Mouse (Mus musculus) adrenal gland (tissue): ENCODE data around the gene Pqlc2.

Experiments
- intact Hi-C: fragments of 180-260 bp; cut with DNase I; formaldehyde crosslinking; loops from one replicate; pipeline ENCODE4 v1.15.1; 2025

Gene Pqlc2

GRCm38 (mm10) chr4:139307916-139308315 lies 2.6 kb downstream of the Pqlc2 start:
- intact Hi-C loops = no loop called here

GRCm38 (mm10) chr4:139305521-139305920 lies 5.0 kb downstream of the Pqlc2 start:
- intact Hi-C loops = no loop called here

GRCm38 (mm10) chr4:139302241-139302640 lies 8.3 kb downstream of the Pqlc2 start:
- intact Hi-C loops = no loop called here

- intact Hi-C loops = no loop called here
Measured at GRCm38 (mm10) chr4:139301780-139302179, 8.7 kb downstream of the Pqlc2 start.

- intact Hi-C loops = no loop called here
Measured at GRCm38 (mm10) chr4:139298671-139299366, 11.7 kb downstream of the Pqlc2 start.

- intact Hi-C loops = no loop called here
Measured at GRCm38 (mm10) chr4:139297566-139297965, 12.9 kb downstream of the Pqlc2 start.

GRCm38 (mm10) chr4:139292038-139292437 lies 18.5 kb downstream of the Pqlc2 start:
- intact Hi-C loops = no loop called here

- intact Hi-C loops = no loop called here
Measured at GRCm38 (mm10) chr4:139291099-139291498, 19.4 kb downstream of the Pqlc2 start.

- intact Hi-C loops = no loop called here
Measured at GRCm38 (mm10) chr4:139289017-139289416, 21.5 kb downstream of the Pqlc2 start.

- intact Hi-C loops = loop anchor here (1.0 kb wide), 1 partner anchor 201 kb away; no protein-coding TSS in a partner anchor
Measured at GRCm38 (mm10) chr4:139287122-139287863, 23.2 kb downstream of the Pqlc2 start.

- intact Hi-C loops = no loop called here
Measured at GRCm38 (mm10) chr4:139286234-139286633, 24.3 kb downstream of the Pqlc2 start.

GRCm38 (mm10) chr4:139284877-139285276 lies 25.6 kb downstream of the Pqlc2 start:
- intact Hi-C loops = no loop called here

- intact Hi-C loops = no loop called here
Measured at GRCm38 (mm10) chr4:139282955-139283417, 27.5 kb downstream of the Pqlc2 start.

- intact Hi-C loops = no loop called here
Measured at GRCm38 (mm10) chr4:139281791-139282345, 28.6 kb downstream of the Pqlc2 start.

GRCm38 (mm10) chr4:139280530-139280929 lies 30.0 kb downstream of the Pqlc2 start:
- intact Hi-C loops = no loop called here

- intact Hi-C loops = no loop called here
Measured at GRCm38 (mm10) chr4:139276411-139276810, 34.1 kb downstream of the Pqlc2 start.

GRCm38 (mm10) chr4:139274573-139274972 lies 35.9 kb downstream of the Pqlc2 start:
- intact Hi-C loops = no loop called here

- intact Hi-C loops = no loop called here
Measured at GRCm38 (mm10) chr4:139272951-139273680, 37.4 kb downstream of the Pqlc2 start.

GRCm38 (mm10) chr4:139271562-139271961 lies 38.9 kb downstream of the Pqlc2 start:
- intact Hi-C loops = no loop called here

GRCm38 (mm10) chr4:139270168-139270567 lies 40.3 kb downstream of the Pqlc2 start:
- intact Hi-C loops = no loop called here

- intact Hi-C loops = no loop called here
Measured at GRCm38 (mm10) chr4:139268242-139268641, 42.3 kb downstream of the Pqlc2 start.

- intact Hi-C loops = no loop called here
Measured at GRCm38 (mm10) chr4:139267335-139267734, 43.2 kb downstream of the Pqlc2 start.
